Mouse (Mus musculus) heart, embryonic 12.5 days (tissue): ENCODE data around the gene Tnr. TPM values are rescaled to one million over a fixed set of nuclear protein-coding genes. Genes with fewer than 3 reads are reported as not detected.

Experiments
- ATAC-seq: fragments of 200-750 bp; cut with Nextera tagmentation; 2 replicates; pipeline ENCODE4 v1.8.0; 2017; ENCODE audit warnings: moderate TSS enrichment, moderate library complexity; ENCODE audit not compliant: insufficient number of reproducible peaks, low FRiP score
- H3K27ac ChIP-seq: fragments of 300-500 bp; sonication (generic); 2 replicates; pipeline ENCODE4 v1.5.1; 2016; ENCODE audit warnings: mild to moderate bottlenecking, moderate library complexity; ENCODE audit not compliant: poor library complexity, severe bottlenecking
- H3K27me3 ChIP-seq: fragments of 300-500 bp; sonication (generic); replicated peaks from 2 replicates; pipeline ENCODE4 v1.6.1; 2016; ENCODE audit warnings: mild to moderate bottlenecking, moderate library complexity
- H3K36me3 ChIP-seq: fragments of 300-500 bp; sonication (generic); 2 replicates; pipeline ENCODE4 v1.6.1; 2016; ENCODE audit warnings: mild to moderate bottlenecking, moderate library complexity
- H3K4me1 ChIP-seq: fragments of 300-500 bp; sonication (generic); replicated peaks from 2 replicates; pipeline ENCODE4 v1.6.1; 2016; ENCODE audit warnings: mild to moderate bottlenecking
- H3K4me2 ChIP-seq: fragments of 300-500 bp; sonication (generic); 2 replicates; pipeline ENCODE4 v1.6.1; 2016; ENCODE audit warnings: mild to moderate bottlenecking, moderate library complexity
- H3K4me3 ChIP-seq: fragments of 300-500 bp; sonication (generic); 2 replicates; pipeline ENCODE4 v1.5.1; 2016; ENCODE audit warnings: mild to moderate bottlenecking
- H3K9ac ChIP-seq: fragments of 300-500 bp; sonication (generic); 2 replicates; pipeline ENCODE4 v1.6.1; 2016; ENCODE audit warnings: mild to moderate bottlenecking, moderate library complexity
- H3K9me3 ChIP-seq: fragments of 300-500 bp; sonication (generic); replicated peaks from 2 replicates; pipeline ENCODE4 v1.6.1; 2016; ENCODE audit warnings: mild to moderate bottlenecking, moderate library complexity
- WGBS: fragments of 180-500 bp; shearing (Covaris S2); methylation state at CpG from one replicate; pipeline ENCODE4 v1.1.7; 2016; 5-methylcytosine and 5-hydroxymethylcytosine counted together
- polyA plus RNA-seq: library from polyadenylated mRNA; unstranded; fragments of >200 nt; fragmentation: Nextera tagmentation; extraction: Ambion mirVana; gene quantifications from 2 replicates; pipeline ENCODE4 v1.2.1, GENCODE M21; 2016

Gene Tnr
- polyA plus RNA-seq, 1 experiment from 2014 or later, result not detected

- ATAC-seq, result no peak
- Histone ChIP-seq H3K9me3 (no peaks in the 10 kb centered on the region), H3K4me3 (no peak overlapping the region), H3K4me1 (no peaks in the 10 kb centered on the region), H3K4me2 (no peak overlapping the region), H3K27ac (no peak overlapping the region), H3K27me3 (no peaks in the 10 kb centered on the region), H3K36me3 (no peaks in the 10 kb centered on the region), H3K9ac (no peak overlapping the region)
These were observed 237.4 kb downstream of the Tnr start for GRCm38 (mm10) chr1:159760970-159761369.

DNA sequence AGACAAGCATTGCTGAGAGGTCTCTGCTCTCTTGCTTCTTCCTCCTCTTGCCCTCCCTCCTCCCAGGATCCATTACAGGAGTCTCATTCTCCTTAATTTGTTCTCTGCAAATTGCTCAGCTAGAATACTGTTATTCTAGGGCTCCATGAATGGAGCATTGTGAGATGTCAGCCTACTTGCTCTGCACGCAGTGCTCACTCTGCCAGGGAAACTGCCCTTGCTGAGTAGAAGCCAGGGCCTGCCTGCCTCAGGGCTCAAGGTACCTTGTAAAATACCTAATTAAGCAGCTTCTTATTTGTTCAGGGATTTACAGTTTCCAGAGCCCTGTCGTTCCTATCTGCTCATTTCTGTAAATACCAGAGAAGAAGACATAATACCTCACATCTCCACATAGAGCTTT, 240.3 kb downstream of the Tnr start:
- Histone ChIP-seq H3K4me2 (no peak overlapping the region), H3K9me3 (no peaks in the 10 kb centered on the region), H3K27me3 (no peaks in the 10 kb centered on the region), H3K27ac (no peak overlapping the region), H3K4me3 (no peak overlapping the region), H3K9ac (no peak overlapping the region), H3K36me3 (no peaks in the 10 kb centered on the region), H3K4me1 (no peaks in the 10 kb centered on the region)
- WGBS, result 76% methylated on average over 2 of the region's 2 CpGs
- ATAC-seq, result no peak

DNA sequence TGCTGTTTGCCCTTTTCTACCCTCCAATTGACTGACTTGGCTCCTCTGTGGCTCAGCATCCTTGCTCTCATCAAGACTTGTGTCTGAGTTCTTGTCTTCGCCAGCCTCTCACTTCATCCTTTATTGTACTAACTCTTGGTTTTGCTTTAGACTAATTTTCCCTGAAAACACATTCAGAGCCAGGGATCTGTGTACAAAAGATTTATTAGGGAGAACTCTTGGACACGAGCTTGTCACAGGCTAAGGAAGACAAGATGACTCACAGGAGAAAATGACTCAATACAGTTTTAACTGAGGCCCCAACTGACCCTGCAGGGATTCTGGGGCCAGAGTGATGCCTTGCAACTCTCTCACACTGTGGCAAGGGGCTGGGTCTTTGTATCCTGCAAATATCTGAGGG, 241.3 kb downstream of the Tnr start:
- WGBS, result 54% methylated on average over 2 of the region's 2 CpGs
- no peak for ATAC-seq
- no peaks in the 10 kb centered on the region for H3K9me3 ChIP-seq

GRCm38 (mm10) chr1:159769948-159770347, 246.4 kb downstream of the Tnr start:
- Histone ChIP-seq H3K27ac (no peak overlapping the region), H3K4me1 (no peaks in the 10 kb centered on the region), H3K4me3 (no peak overlapping the region), H3K4me2 (no peak overlapping the region), H3K9ac (no peak overlapping the region), H3K36me3 (no peaks in the 10 kb centered on the region), H3K9me3 (no peaks in the 10 kb centered on the region), H3K27me3 (no peaks in the 10 kb centered on the region)
- WGBS, result 74% methylated on average over 6 of the region's 6 CpGs
- no peak for ATAC-seq

More for the DNA sequence above, 241.3 kb downstream of the Tnr start:
- Histone ChIP-seq H3K4me2 (no peak overlapping the region), H3K4me3 (no peak overlapping the region), H3K27ac (no peak overlapping the region), H3K36me3 (no peaks in the 10 kb centered on the region), H3K27me3 (no peaks in the 10 kb centered on the region), H3K4me1 (no peaks in the 10 kb centered on the region), H3K9ac (no peak overlapping the region)

DNA sequence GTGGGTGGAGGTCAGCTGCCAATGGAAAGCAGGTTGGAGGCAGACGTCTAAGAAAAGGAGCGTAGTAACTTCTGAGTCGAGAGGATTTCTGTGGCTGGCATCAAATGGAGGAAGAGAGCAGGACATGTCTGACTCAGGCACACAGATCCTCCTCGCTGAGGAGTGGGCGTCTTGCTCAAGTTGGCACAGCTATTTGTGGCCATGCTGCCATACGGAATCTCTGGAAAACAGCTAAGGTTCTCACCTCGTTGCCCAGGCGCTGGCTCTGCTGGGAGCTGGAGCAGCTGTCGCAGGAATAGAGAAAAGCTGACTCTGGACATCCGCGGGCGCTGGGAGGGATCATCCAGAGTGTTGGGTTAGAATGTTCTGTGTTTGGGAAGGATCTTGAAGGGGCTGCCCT, 250.1 kb downstream of the Tnr start:
- Histone ChIP-seq H3K36me3 (no peaks in the 10 kb centered on the region), H3K4me1 (no peaks in the 10 kb centered on the region), H3K27ac (no peak overlapping the region), H3K9ac (no peak overlapping the region), H3K4me2 (no peak overlapping the region), H3K4me3 (no peak overlapping the region), H3K27me3 (no peaks in the 10 kb centered on the region), H3K9me3 (no peaks in the 10 kb centered on the region)
- no peak for ATAC-seq
- 69% methylated on average over 12 of the region's 12 CpGs for WGBS

GRCm38 (mm10) chr1:159775168-159775567, 251.6 kb downstream of the Tnr start:
- no peak for ATAC-seq
- Histone ChIP-seq H3K27ac (no peak overlapping the region), H3K36me3 (no peaks in the 10 kb centered on the region), H3K9ac (no peak overlapping the region), H3K9me3 (no peaks in the 10 kb centered on the region), H3K4me3 (no peak overlapping the region), H3K4me2 (no peak overlapping the region), H3K4me1 (no peaks in the 10 kb centered on the region), H3K27me3 (no peaks in the 10 kb centered on the region)
- WGBS, result 71% methylated on average over 3 of the region's 3 CpGs

DNA sequence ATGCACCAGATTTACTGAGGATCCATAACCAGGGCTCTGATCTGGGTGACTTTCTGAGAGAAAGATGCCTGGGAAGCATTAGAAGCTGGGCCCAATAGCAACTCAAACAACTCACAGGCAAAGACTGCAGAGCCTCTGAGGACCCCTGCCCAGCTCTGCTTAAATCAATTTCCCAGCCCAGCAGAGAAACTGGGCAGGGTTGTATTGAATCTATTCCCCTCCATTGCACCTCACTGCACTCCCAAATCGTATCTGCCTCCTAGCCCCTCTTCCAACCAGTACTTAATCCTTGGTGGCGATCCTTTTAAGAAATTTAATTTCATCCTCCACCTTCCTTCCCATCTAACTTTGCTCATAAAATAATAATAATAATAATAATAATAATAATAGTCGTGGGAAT, 253.5 kb downstream of the Tnr start:
- no peaks in the 10 kb centered on the region for H3K36me3 ChIP-seq
- no peak overlapping the region for H3K4me3 ChIP-seq
- H3K9me3 ChIP-seq, result no peaks in the 10 kb centered on the region
- no peak overlapping the region for H3K4me2 ChIP-seq
- no peaks in the 10 kb centered on the region for H3K4me1 ChIP-seq
- no peaks in the 10 kb centered on the region for H3K27me3 ChIP-seq
- WGBS, result 67% methylated on average over 3 of the region's 3 CpGs
- H3K9ac ChIP-seq, result no peak overlapping the region
- no peak overlapping the region for H3K27ac ChIP-seq
- no peak for ATAC-seq

- WGBS, result 71% methylated on average over 3 of the region's 3 CpGs
- Histone ChIP-seq H3K9ac (no peak overlapping the region), H3K4me3 (no peak overlapping the region), H3K4me2 (no peak overlapping the region), H3K27ac (no peak overlapping the region), H3K9me3 (no peaks in the 10 kb centered on the region), H3K27me3 (0 out of 2 replicates have a peak, but pooled peaks cover 3% of the 10 kb centered on the region), H3K36me3 (no peaks in the 10 kb centered on the region), H3K4me1 (no peaks in the 10 kb centered on the region)
- ATAC-seq, result no peak
These were observed 255.9 kb downstream of the Tnr start for GRCm38 (mm10) chr1:159779424-159779823.

DNA sequence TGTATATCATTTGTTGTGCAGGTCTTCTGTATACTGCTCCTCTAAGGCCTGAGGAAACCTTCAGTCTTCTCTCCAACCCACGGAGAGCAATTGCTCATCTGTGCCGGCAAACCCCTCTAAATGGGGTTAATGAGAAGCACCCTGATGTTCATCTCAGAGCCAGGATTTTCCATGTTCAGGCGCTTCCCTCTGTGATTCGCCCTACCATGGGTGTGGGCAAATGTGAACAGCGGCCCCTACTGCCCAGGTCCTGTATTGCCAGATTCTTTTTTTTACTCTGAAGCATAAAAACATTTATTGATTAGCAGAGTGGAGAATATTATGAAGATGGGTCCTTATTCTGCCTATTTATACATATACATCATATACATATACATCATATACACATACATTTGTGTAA, 260.3 kb downstream of the Tnr start:
- H3K9me3 ChIP-seq, result no peaks in the 10 kb centered on the region
- H3K9ac ChIP-seq, result no peak overlapping the region
- 35% methylated on average over 5 of the region's 5 CpGs for WGBS
- no peak overlapping the region for H3K4me3 ChIP-seq
- H3K4me1 ChIP-seq, result no peaks in the 10 kb centered on the region
- no peaks in the 10 kb centered on the region for H3K36me3 ChIP-seq
- 0 out of 2 replicates have a peak, but pooled peaks cover 3% of the 10 kb centered on the region for H3K27me3 ChIP-seq
- no peak overlapping the region for H3K4me2 ChIP-seq
- ATAC-seq, result no peak
- no peak overlapping the region for H3K27ac ChIP-seq

DNA sequence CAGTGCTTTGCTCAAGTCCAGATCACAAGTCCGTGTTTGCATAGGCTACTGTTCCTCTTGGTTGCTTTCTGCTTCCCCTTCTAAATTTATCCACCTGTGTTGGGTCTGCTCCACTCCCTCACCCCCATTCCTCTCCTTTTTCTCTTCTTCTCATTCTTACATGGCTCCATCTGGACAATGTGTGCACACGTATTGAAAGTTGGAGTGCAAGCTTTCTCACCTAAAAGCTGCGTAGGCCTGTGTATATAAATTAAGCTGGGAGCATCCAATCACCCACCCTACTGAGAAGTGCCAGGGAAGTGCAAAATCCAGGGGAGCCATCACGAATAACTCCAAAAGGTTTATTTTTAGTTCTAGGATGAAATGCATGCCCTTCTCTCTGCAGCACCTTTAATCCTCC, 264.7 kb downstream of the Tnr start:
- Histone ChIP-seq H3K4me1 (no peaks in the 10 kb centered on the region), H3K9ac (no peak overlapping the region), H3K27ac (no peak overlapping the region), H3K27me3 (no peaks in the 10 kb centered on the region), H3K4me2 (no peak overlapping the region), H3K36me3 (no peaks in the 10 kb centered on the region), H3K4me3 (no peak overlapping the region), H3K9me3 (no peaks in the 10 kb centered on the region)
- no peak for ATAC-seq
- WGBS, result 71% methylated on average over 4 of the region's 4 CpGs

GRCm38 (mm10) chr1:159792546-159792945, 269.0 kb downstream of the Tnr start:
- Histone ChIP-seq H3K4me1 (no peaks in the 10 kb centered on the region), H3K4me2 (no peak overlapping the region), H3K36me3 (no peaks in the 10 kb centered on the region), H3K27ac (no peak overlapping the region), H3K9ac (no peak overlapping the region), H3K27me3 (no peaks in the 10 kb centered on the region), H3K4me3 (no peak overlapping the region), H3K9me3 (no peaks in the 10 kb centered on the region)
- 80% methylated on average over 2 of the region's 2 CpGs for WGBS
- no peak for ATAC-seq

DNA sequence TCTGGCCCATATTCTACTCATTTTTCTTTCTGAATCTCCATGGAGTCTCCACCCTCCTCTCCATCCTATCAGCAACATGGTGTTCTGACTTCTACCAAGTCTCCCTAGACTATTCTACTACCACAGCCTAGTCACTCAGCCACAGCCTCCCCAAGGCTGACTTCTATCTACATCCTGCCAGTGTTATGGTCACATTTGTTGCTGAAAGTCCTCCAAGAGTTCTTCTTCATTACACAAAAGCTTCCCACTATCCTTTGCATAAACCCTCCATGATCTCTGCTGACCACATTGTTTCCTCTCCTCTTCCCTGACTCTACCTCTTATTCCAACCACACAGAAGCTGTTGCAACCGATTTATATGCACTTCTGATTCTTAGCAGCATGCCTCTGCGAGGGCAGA, 272.5 kb downstream of the Tnr start:
- Histone ChIP-seq H3K27ac (no peak overlapping the region), H3K4me3 (no peak overlapping the region), H3K9ac (no peak overlapping the region), H3K27me3 (no peaks in the 10 kb centered on the region), H3K4me1 (no peaks in the 10 kb centered on the region), H3K4me2 (no peak overlapping the region), H3K9me3 (no peaks in the 10 kb centered on the region), H3K36me3 (no peaks in the 10 kb centered on the region)
- ATAC-seq, result no peak
- 62% methylated on average over 2 of the region's 2 CpGs for WGBS
